Mouse (Mus musculus): ENCODE measurements around the gene Dlgap3. TPM values are rescaled to one million over a fixed set of nuclear protein-coding genes. Genes with fewer than 3 reads are reported as not detected.

Dlgap3 gene
- polyA plus RNA-seq, 1 experiment from 2014 or later: 8.3 TPM

DNA sequence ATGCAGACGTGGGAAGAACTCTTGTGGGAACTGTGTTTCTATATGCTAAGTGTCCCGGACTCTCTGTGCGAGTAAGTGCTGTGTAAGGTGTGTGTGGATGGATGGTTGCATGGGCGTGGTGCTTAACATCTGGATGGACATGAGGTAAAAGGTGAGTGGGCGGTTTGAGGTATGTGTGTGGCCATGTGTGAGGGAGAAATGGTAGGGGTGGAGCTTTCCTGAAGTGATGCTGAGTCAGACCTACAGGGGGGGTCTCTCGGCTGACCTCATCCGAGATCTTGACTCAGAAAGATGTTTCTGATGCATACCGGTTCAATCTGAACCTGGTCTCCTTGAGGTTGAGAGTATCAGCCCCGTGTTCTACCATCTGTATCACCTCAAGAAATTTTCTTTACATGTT lies 12.0 kb downstream of the Dlgap3 start:
- ATAC-seq: no peak
- H3K36me3 ChIP-seq (ENCODE audit: control insufficient read depth, insufficient read depth): no peaks in the 10 kb centered on the region
- no peaks in the 10 kb centered on the region for H3K9me3 ChIP-seq (ENCODE audit: control insufficient read depth, low read length)
- no peak overlapping the region for H3K27ac ChIP-seq (ENCODE audit: low read length)
- 92% methylated on average over 9 of the region's 9 CpGs for WGBS
- no peak overlapping the region for H3K9ac ChIP-seq (replicated peaks; ENCODE audit: low read depth, low read length)
- peaks cover 9% of the 10 kb centered on the region for H3K4me1 ChIP-seq (replicated peaks; ENCODE audit: control insufficient read depth, insufficient read depth, low read length)
- H3K4me3 ChIP-seq (replicated peaks; ENCODE audit: low read length): no peak overlapping the region
- H3K4me2 ChIP-seq (ENCODE audit: low read length): no peak overlapping the region
- H3K27me3 ChIP-seq (replicated peaks; ENCODE audit: control insufficient read depth, insufficient read depth, low read length): no peaks in the 10 kb centered on the region; the same call in 1 of the 2 replicates

DNA sequence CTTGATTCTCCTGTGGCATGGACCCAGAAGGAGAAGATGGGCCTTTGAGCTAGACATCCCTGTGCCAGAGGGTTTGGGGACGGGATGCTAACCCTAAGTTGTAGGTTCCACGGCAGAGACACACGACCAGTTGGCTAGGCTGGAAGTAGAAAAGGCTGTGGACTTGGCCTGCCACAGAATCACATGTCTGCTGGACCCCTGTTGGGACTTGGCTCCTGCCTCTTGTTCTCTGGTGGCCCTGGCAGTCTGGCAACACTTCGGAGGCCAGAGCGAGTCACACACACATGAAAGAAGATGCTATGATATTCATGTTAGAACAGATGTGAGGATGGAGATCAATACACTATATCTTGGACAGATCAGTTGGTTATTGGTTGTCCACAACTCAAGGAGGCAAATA lies 14.9 kb downstream of the Dlgap3 start:
- 80% methylated on average over 5 of the region's 5 CpGs for WGBS
- H3K4me1 ChIP-seq (replicated peaks; ENCODE audit: control insufficient read depth, insufficient read depth, low read length): peaks cover 9% of the 10 kb centered on the region
- H3K4me2 ChIP-seq (ENCODE audit: low read length): no peak overlapping the region
- H3K27me3 ChIP-seq (replicated peaks; ENCODE audit: control insufficient read depth, insufficient read depth, low read length): no peaks in the 10 kb centered on the region
- H3K36me3 ChIP-seq (ENCODE audit: control insufficient read depth, insufficient read depth): no peaks in the 10 kb centered on the region
- H3K27ac ChIP-seq (ENCODE audit: low read length): no peak overlapping the region
- ATAC-seq: no peak
- H3K9me3 ChIP-seq (ENCODE audit: control insufficient read depth, low read length): no peaks in the 10 kb centered on the region
- no peak overlapping the region for H3K9ac ChIP-seq (replicated peaks; ENCODE audit: low read depth, low read length)
- no peak overlapping the region for H3K4me3 ChIP-seq (replicated peaks; ENCODE audit: low read length)

DNA sequence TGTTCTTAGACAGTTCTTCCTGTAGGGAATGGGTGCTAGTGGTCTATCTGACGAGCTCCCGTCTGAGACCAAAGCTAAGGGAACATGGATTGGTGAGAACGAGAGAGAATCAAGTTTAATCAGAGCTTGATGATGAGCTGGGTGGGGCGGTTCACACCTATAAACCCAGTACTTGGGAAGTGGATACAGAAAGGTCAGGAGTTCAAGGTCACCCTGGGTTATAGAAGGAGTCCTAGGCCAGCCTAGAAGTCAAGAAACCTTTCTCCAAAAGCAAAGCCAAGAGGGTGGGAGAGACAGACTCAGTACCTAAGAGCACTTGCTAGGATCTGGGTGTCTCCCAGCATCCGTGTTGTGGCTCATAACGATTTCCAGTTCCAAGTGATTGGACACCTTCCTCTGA lies 21.9 kb downstream of the Dlgap3 start:
- peaks cover 12% of the 10 kb centered on the region for H3K4me1 ChIP-seq (replicated peaks; ENCODE audit: control insufficient read depth, insufficient read depth, low read length)
- H3K27ac ChIP-seq (ENCODE audit: low read length): no peak overlapping the region
- no peaks in the 10 kb centered on the region for H3K36me3 ChIP-seq (ENCODE audit: control insufficient read depth, insufficient read depth)
- no peaks in the 10 kb centered on the region for H3K9me3 ChIP-seq (ENCODE audit: control insufficient read depth, low read length)
- 94% methylated on average over 6 of the region's 6 CpGs for WGBS
- no peak overlapping the region for H3K4me2 ChIP-seq (ENCODE audit: low read length)
- no peaks in the 10 kb centered on the region for H3K27me3 ChIP-seq (replicated peaks; ENCODE audit: control insufficient read depth, insufficient read depth, low read length)
- H3K4me3 ChIP-seq (replicated peaks; ENCODE audit: low read length): no peak overlapping the region
- no peak overlapping the region for H3K9ac ChIP-seq (replicated peaks; ENCODE audit: low read depth, low read length)
- ATAC-seq: no peak

DNA sequence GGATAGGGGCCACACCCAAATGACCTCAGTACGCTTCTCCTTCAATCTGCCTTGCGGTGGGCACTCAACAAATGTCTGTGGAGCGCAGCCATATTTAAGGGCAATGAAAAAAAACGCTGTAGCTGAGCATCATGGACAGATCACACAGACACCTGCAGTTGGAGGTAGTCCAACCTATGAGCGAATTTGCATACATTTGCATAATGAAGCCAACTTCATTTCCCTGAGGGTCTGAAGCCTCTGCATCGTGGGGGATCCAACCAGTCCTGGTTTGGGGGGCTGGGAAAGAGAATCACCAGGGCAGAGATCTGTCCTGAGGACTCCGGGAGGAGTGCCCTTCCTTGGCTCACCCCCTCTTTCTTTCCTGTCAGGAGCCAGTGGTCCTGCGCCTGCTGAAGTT lies 23.7 kb downstream of the Dlgap3 start:
- no peak for ATAC-seq
- no peak overlapping the region for H3K27ac ChIP-seq (ENCODE audit: low read length)
- H3K36me3 ChIP-seq (ENCODE audit: control insufficient read depth, insufficient read depth): no peaks in the 10 kb centered on the region
- no peak overlapping the region for H3K4me2 ChIP-seq (ENCODE audit: low read length)
- peaks cover 12% of the 10 kb centered on the region for H3K4me1 ChIP-seq (replicated peaks; ENCODE audit: control insufficient read depth, insufficient read depth, low read length)
- no peak overlapping the region for H3K9ac ChIP-seq (replicated peaks; ENCODE audit: low read depth, low read length)
- 53% methylated on average over 8 of the region's 8 CpGs for WGBS
- no peak overlapping the region for H3K4me3 ChIP-seq (replicated peaks; ENCODE audit: low read length)
- H3K9me3 ChIP-seq (ENCODE audit: control insufficient read depth, low read length): no peaks in the 10 kb centered on the region
- no peaks in the 10 kb centered on the region for H3K27me3 ChIP-seq (replicated peaks; ENCODE audit: control insufficient read depth, insufficient read depth, low read length)

DNA sequence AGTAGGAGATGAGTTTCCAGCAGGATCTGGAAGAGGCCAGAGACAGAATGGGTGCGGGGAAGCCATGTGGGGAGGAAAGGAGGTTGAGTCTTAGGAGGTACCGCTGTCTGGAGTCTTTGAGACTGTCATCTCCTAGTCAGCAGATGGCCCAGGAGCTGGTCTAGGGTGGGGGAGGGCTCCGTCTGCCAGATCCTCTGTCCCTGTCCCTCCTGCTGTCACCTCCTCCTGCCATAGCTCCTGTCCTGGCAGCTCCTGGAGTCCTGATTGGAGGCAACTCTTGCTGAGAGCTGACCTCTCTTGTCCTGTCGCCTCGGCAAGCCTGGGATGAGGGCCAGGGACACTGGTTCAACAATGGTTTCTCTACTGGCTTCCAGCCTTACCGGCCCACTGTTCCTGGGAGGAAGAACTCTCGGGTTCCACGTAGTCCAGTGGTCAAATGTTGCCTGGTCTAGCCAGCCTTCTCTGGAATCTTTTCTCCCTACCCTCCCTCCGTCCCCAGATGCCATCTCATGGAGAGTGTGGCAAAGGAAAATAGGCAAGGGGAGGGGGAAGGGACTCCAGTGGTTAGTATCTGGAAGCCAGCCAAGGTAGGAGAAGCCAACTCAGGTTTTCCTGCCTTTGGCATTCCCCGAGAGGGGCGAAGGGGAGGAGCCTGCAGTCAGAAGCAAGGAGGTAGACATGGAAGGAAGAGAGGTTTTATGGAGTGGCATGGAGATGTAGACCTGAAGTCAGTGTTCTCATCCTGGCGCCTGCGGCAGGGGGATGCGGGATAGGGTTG lies 24.6 kb downstream of the Dlgap3 start:
- ATAC-seq: peak; percentile 28; the same call in 1 of the 2 replicates
- Histone ChIP-seq H3K36me3 (ENCODE audit: control insufficient read depth, insufficient read depth) (no peaks in the 10 kb centered on the region), H3K27me3 (replicated peaks; ENCODE audit: control insufficient read depth, insufficient read depth, low read length) (no peaks in the 10 kb centered on the region), H3K4me1 (replicated peaks; ENCODE audit: control insufficient read depth, insufficient read depth, low read length) (peaks cover 12% of the 10 kb centered on the region), H3K4me3 (replicated peaks; ENCODE audit: low read length) (no peak overlapping the region), H3K9ac (replicated peaks; ENCODE audit: low read depth, low read length) (no peak overlapping the region), H3K27ac (ENCODE audit: low read length) (no peak overlapping the region), H3K9me3 (ENCODE audit: control insufficient read depth, low read length) (no peaks in the 10 kb centered on the region), H3K4me2 (ENCODE audit: low read length) (no peak overlapping the region)
- WGBS: 56% methylated on average over 14 of the region's 14 CpGs

DNA sequence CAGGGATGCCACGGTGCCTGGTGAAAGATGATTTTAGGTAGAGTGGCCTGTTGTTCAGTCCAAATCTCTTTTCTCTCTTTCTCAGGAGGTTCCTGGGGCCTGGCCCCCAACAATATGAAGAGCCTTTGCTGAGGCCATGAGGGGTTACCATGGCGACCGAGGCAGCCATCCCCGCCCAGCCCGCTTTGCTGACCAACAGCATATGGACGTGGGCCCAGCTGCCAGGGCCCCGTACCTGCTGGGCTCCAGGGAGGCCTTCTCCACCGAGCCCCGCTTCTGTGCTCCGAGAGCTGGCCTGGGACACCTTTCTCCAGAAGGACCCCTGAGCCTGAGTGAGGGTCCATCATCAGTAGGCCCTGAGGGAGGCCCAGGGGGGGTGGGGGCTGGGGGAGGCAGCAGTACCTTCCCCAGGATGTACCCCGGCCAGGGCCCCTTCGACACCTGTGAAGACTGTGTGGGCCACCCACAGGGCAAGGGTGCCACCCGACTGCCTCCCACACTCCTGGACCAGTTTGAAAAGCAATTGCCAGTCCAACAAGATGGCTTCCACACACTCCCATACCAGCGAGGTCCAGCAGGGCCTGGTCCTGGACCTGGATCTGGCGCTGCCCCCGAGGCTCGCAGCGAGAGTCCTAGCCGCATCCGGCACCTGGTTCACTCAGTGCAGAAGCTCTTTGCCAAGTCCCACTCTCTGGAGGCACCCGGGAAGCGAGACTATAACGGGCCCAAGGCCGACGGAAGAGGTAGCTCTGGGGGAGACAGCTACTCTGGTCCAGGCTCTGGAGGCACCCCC lies 25.7 kb downstream of the Dlgap3 start:
- peaks cover 12% of the 10 kb centered on the region for H3K4me1 ChIP-seq (replicated peaks; ENCODE audit: control insufficient read depth, insufficient read depth, low read length)
- H3K27me3 ChIP-seq (replicated peaks; ENCODE audit: control insufficient read depth, insufficient read depth, low read length): no peaks in the 10 kb centered on the region
- no peak overlapping the region for H3K9ac ChIP-seq (replicated peaks; ENCODE audit: low read depth, low read length)
- no peaks in the 10 kb centered on the region for H3K36me3 ChIP-seq (ENCODE audit: control insufficient read depth, insufficient read depth)
- no peak overlapping the region for H3K27ac ChIP-seq (ENCODE audit: low read length)
- WGBS: 80% methylated on average over 23 of the region's 25 CpGs
- H3K4me3 ChIP-seq (replicated peaks; ENCODE audit: low read length): no peak overlapping the region
- no peak for ATAC-seq
- H3K9me3 ChIP-seq (ENCODE audit: control insufficient read depth, low read length): no peaks in the 10 kb centered on the region
- no peak overlapping the region for H3K4me2 ChIP-seq (ENCODE audit: low read length)

DNA sequence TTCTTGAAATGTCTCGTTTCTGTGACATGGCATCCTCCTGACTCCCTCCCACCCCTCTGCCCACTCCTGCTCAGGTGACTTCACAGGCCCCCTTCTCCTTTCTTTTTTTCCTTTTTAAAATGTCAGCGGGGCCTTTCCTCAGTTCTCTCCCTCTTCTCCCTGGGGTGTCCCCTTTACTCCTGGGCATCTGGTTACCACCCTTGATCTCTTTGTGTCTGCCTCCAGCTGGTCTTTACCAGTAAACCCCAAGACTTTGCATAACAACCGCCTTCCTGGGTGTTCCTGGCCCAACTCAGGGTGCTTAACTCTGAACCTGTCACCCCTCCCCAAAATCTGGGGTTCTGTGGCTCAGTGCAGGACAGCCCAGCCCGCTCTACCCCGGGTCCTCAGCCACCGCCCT lies 29.6 kb downstream of the Dlgap3 start:
- H3K36me3 ChIP-seq (ENCODE audit: control insufficient read depth, insufficient read depth): no peaks in the 10 kb centered on the region
- WGBS: 23% methylated on average over 6 of the region's 6 CpGs
- H3K9me3 ChIP-seq (ENCODE audit: control insufficient read depth, low read length): no peaks in the 10 kb centered on the region
- H3K27ac ChIP-seq (ENCODE audit: low read length): no peak overlapping the region
- peaks cover 4% of the 10 kb centered on the region for H3K4me1 ChIP-seq (replicated peaks; ENCODE audit: control insufficient read depth, insufficient read depth, low read length)
- H3K4me2 ChIP-seq (ENCODE audit: low read length): no peak overlapping the region
- no peak for ATAC-seq
- H3K27me3 ChIP-seq (replicated peaks; ENCODE audit: control insufficient read depth, insufficient read depth, low read length): no peaks in the 10 kb centered on the region
- no peak overlapping the region for H3K4me3 ChIP-seq (replicated peaks; ENCODE audit: low read length)
- no peak overlapping the region for H3K9ac ChIP-seq (replicated peaks; ENCODE audit: low read depth, low read length)

DNA sequence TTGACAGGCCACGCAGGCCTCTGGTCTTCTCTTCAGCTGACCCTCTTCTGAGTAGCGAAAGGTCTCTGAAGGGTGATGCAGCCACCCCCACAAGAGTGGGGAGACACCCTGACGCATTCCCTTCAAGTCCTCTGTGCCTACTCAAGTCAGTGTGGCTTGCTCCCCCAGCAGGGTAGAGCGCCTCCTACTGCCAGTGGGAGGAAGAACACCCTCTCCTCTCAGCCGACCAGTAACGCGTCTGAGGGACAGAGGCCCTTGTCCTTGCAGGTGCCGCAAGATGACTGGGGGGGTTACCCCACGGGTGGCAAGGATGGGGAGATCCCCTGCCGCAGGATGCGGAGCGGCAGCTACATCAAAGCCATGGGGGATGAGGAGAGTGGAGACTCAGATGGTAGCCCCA lies 30.4 kb downstream of the Dlgap3 start:
- Histone ChIP-seq H3K4me3 (replicated peaks; ENCODE audit: low read length) (no peak overlapping the region), H3K27ac (ENCODE audit: low read length) (no peak overlapping the region), H3K9ac (replicated peaks; ENCODE audit: low read depth, low read length) (no peak overlapping the region), H3K4me1 (replicated peaks; ENCODE audit: control insufficient read depth, insufficient read depth, low read length) (no peaks in the 10 kb centered on the region), H3K4me2 (ENCODE audit: low read length) (no peak overlapping the region), H3K9me3 (ENCODE audit: control insufficient read depth, low read length) (no peaks in the 10 kb centered on the region), H3K27me3 (replicated peaks; ENCODE audit: control insufficient read depth, insufficient read depth, low read length) (no peaks in the 10 kb centered on the region), H3K36me3 (ENCODE audit: control insufficient read depth, insufficient read depth) (no peaks in the 10 kb centered on the region)
- no peak for ATAC-seq
- WGBS: 64% methylated on average over 12 of the region's 12 CpGs

DNA sequence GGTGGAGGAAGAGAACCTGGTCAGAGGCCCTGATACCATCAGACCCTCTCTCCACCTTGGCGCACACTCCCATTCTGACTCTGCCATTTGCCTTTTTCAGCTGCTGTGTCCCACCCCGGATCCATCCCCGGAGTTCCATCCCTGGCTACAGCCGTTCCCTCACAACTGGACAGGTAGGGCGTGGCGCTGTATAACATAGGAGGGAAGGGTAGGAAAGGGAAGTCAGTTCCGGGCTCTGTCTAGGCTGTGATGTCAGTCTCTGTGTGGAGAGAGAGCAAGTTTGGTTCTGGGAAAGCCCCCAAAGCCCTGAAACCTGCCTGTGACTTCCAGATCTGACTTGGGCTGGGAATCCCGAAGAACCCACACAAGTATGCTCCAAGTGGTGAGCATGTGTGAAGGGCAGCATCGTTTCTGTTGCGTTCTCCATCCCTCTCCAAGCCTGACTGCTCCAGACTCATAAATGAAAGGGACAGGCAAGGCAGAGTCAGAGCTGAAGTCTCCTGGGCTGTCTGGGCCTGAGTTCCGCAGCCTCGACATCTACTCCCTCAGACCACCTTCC lies 31.2 kb downstream of the Dlgap3 start:
- H3K9me3 ChIP-seq (ENCODE audit: control insufficient read depth, low read length): no peaks in the 10 kb centered on the region
- no peaks in the 10 kb centered on the region for H3K36me3 ChIP-seq (ENCODE audit: control insufficient read depth, insufficient read depth)
- no peaks in the 10 kb centered on the region for H3K27me3 ChIP-seq (replicated peaks; ENCODE audit: control insufficient read depth, insufficient read depth, low read length)
- no peak overlapping the region for H3K9ac ChIP-seq (replicated peaks; ENCODE audit: low read depth, low read length)
- H3K4me1 ChIP-seq (replicated peaks; ENCODE audit: control insufficient read depth, insufficient read depth, low read length): no peaks in the 10 kb centered on the region
- 90% methylated on average over 12 of the region's 12 CpGs for WGBS
- ATAC-seq: no peak
- no peak overlapping the region for H3K4me2 ChIP-seq (ENCODE audit: low read length)
- no peak overlapping the region for H3K4me3 ChIP-seq (replicated peaks; ENCODE audit: low read length)
- H3K27ac ChIP-seq (ENCODE audit: low read length): no peak overlapping the region
